Mouse (Mus musculus): ENCODE measurements around the gene Lekr1. TPM values are rescaled to one million over a fixed set of nuclear protein-coding genes. Genes with fewer than 3 reads are reported as not detected.

Lekr1 gene
- polyA plus RNA-seq, 1 experiment from 2014 or later, result 8.9 TPM

DNA sequence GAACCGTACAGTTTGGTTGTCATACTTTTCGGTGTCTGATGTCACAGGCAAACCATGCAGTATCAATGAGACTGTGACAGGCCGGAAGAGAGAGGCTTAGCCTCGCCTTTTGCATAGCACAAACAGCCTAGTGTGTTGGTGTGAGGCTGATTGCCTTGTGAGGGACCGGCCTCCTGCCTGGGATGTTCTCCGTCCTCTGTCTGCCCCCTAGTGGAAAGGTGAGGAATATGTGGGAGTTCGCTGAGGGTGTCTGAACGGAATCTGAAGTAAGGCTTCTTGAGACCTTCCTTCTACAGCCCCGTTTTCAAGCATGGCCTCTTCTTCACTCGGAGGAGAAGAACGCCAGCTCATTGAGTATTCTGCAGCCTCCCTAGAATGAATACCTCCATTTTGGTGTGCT is 197.3 kb downstream of the Lekr1 start:
- Histone ChIP-seq H3K27ac (no peak overlapping the region), H3K4me1 (peaks cover 29% of the 10 kb centered on the region), H3K9ac (0 out of 2 replicates have a peak overlapping the region, but pooled peaks have one; percentile 36), H3K27me3 (peaks cover 27% of the 10 kb centered on the region), H3K4me3 (no peak overlapping the region; the same call in 1 of the 2 replicates), H3K9me3 (no peaks in the 10 kb centered on the region), H3K4me2 (peak overlapping the region; percentile 43), H3K36me3 (no peaks in the 10 kb centered on the region)
- 1% methylated on average over 11 of the region's 11 CpGs for WGBS
- peak; percentile 66 for ATAC-seq (ENCODE audit: insufficient number of reproducible peaks, insufficient read depth, low FRiP score, low TSS enrichment, low read depth)

DNA sequence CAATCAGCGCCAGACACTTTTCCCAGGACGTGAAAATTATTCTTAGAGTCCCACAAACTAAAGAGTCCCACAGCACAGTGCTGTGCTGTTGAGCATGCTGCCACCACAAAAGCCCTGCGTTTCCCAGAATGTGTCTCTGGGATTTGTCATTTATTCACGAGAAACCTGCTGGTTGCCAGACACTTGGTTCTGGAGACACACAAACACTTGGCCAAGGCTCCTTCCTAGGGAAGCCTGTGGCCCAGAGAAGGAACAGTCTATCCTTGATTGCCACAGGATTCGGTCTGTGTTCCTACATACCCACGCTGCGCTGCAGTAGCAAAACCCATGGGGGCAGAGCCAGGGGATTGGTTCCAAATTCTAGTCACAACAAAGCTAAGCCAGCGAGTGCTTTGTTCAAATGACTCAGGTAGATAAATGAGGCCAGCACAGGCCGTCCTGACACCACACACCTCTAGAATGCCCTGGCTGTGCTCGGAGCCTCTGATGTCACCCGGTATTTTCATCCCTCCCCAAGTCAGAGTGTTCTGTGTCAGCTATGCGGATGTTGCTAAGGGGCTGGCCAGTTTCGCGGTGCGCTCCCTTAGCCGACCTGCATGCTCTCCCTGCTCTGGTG is 197.8 kb downstream of the Lekr1 start:
- Histone ChIP-seq H3K9me3 (no peaks in the 10 kb centered on the region), H3K4me3 (no peak overlapping the region; the same call in 1 of the 2 replicates), H3K27ac (no peak overlapping the region), H3K36me3 (no peaks in the 10 kb centered on the region), H3K9ac (0 out of 2 replicates have a peak overlapping the region, but pooled peaks have one; percentile 36), H3K4me1 (peaks cover 23% of the 10 kb centered on the region), H3K27me3 (peaks cover 25% of the 10 kb centered on the region), H3K4me2 (peak overlapping the region; percentile 43)
- WGBS, result 52% methylated on average over 16 of the region's 16 CpGs
- no peak for ATAC-seq (ENCODE audit: insufficient number of reproducible peaks, insufficient read depth, low FRiP score, low TSS enrichment, low read depth)

DNA sequence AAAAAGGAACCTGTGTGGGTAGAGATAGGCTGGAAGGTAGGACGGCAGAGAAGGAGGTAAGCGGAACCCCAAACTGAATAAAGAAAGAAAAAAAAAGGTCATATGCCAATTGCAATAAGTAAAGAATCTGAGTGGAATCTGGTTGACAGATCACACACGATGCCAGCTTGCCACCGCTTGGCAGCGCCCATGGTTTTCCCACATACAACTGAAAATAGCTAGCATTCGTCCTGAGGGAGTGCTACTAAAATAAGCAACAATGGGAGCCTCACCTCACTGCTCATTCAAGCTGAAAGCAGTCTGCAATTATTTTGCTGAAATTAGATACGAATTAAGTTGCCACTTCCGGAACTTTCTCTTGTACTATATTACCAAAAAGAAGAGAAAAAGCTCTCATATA is 202.9 kb downstream of the Lekr1 start:
- H3K4me3 ChIP-seq, result no peak overlapping the region
- peaks cover 16% of the 10 kb centered on the region for H3K4me1 ChIP-seq
- H3K36me3 ChIP-seq, result no peaks in the 10 kb centered on the region
- 87% methylated on average over 8 of the region's 8 CpGs for WGBS
- H3K4me2 ChIP-seq, result no peak overlapping the region
- H3K27ac ChIP-seq, result no peak overlapping the region
- peaks cover 10% of the 10 kb centered on the region for H3K27me3 ChIP-seq
- ATAC-seq (ENCODE audit: insufficient number of reproducible peaks, insufficient read depth, low FRiP score, low TSS enrichment, low read depth), result no peak
- no peaks in the 10 kb centered on the region for H3K9me3 ChIP-seq
- no peak overlapping the region for H3K9ac ChIP-seq

DNA sequence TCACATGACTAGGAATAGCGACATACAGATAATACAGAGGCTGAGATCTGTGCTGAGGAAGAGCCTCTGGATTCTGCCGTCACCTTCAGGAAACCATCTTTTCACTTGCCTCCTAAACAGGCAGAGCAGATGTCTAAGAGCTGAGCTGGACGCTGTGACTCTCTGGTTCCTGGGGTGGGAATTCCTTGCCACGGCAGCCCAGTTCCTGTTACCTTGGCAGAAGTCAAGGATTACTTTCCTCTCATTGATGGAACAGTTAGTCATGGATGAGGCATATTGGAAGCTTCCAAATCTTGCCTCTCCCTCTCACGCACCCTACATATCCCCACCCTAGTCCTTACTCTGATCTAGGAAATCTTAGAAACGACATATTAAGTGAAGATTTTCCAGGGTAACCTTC is 203.7 kb downstream of the Lekr1 start:
- Histone ChIP-seq H3K4me3 (no peak overlapping the region), H3K4me1 (peaks cover 13% of the 10 kb centered on the region), H3K27ac (no peak overlapping the region), H3K36me3 (no peaks in the 10 kb centered on the region), H3K4me2 (no peak overlapping the region), H3K27me3 (peaks cover 3% of the 10 kb centered on the region; the same call in 1 of the 2 replicates), H3K9ac (no peak overlapping the region), H3K9me3 (no peaks in the 10 kb centered on the region)
- no peak for ATAC-seq (ENCODE audit: insufficient number of reproducible peaks, insufficient read depth, low FRiP score, low TSS enrichment, low read depth)
- 73% methylated on average over 6 of the region's 6 CpGs for WGBS

DNA sequence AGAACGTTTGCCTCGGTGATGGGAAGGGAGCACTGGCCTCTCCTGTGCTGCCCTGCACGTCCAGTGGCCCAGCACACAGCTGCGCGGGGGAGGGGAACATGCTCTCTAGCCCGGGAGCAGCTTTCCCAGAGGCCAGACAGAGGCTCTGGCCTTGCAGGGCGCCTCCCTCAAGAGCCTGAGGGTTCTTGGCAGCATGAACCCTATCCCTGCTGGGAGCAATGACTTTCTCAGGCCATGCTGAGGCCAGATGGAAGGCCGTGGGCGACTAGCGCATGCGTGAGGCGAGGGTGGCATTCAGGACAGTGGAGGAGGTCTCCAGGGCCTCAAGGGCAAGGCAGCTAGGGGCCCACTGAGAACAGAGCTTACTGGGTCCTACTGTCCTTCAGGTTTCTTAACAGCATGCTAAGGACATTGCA is 205.2 kb downstream of the Lekr1 start:
- Histone ChIP-seq H3K36me3 (no peaks in the 10 kb centered on the region), H3K4me2 (0 out of 2 replicates have a peak overlapping the region, but pooled peaks have one; percentile 25), H3K9me3 (no peaks in the 10 kb centered on the region), H3K4me3 (no peak overlapping the region), H3K9ac (peak overlapping the region; percentile 11; the same call in 1 of the 2 replicates), H3K27me3 (no peaks in the 10 kb centered on the region), H3K27ac (no peak overlapping the region), H3K4me1 (peaks cover 13% of the 10 kb centered on the region)
- ATAC-seq (ENCODE audit: insufficient number of reproducible peaks, insufficient read depth, low FRiP score, low TSS enrichment, low read depth), result peak; percentile 62; the same call in 1 of the 2 replicates
- 13% methylated on average over 12 of the region's 12 CpGs for WGBS

DNA sequence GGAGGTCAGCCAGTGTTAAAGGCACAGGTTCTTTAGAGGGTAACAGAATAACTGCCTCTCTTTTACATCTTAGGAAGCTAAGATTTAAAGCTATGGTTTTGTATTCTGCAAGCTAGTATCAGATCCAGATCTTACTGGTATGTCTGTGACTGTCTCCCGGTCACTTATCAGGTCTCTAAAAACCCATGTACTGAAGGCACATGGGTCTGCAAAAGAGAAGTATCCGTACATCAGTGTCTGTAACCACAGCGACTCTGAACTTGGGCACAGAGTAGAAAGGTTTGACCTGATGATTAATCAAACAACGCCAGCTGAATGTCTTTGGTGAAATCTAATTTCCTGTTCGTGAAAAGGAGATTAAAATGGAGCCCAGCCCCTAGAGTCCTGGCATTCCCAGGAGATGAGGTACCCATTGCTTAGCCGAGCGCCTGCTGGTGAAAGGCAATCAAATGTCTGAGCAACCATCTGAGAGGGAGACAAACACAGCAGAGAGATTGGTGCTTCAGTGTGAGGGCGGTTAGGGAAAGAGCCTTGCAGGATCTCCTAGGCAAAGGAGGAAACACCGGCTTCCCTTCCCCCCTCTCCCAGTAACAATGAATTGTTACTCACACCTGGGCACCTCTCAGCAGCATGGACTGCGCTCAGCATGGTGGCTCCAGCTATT is 205.7 kb downstream of the Lekr1 start:
- Histone ChIP-seq H3K4me2 (no peak overlapping the region), H3K27me3 (no peaks in the 10 kb centered on the region), H3K9ac (peak overlapping the region; percentile 11; the same call in 1 of the 2 replicates), H3K9me3 (no peaks in the 10 kb centered on the region), H3K36me3 (no peaks in the 10 kb centered on the region), H3K27ac (no peak overlapping the region), H3K4me1 (peaks cover 13% of the 10 kb centered on the region), H3K4me3 (no peak overlapping the region)
- ATAC-seq (ENCODE audit: insufficient number of reproducible peaks, insufficient read depth, low FRiP score, low TSS enrichment, low read depth), result no peak
- WGBS, result 44% methylated on average over 10 of the region's 10 CpGs

DNA sequence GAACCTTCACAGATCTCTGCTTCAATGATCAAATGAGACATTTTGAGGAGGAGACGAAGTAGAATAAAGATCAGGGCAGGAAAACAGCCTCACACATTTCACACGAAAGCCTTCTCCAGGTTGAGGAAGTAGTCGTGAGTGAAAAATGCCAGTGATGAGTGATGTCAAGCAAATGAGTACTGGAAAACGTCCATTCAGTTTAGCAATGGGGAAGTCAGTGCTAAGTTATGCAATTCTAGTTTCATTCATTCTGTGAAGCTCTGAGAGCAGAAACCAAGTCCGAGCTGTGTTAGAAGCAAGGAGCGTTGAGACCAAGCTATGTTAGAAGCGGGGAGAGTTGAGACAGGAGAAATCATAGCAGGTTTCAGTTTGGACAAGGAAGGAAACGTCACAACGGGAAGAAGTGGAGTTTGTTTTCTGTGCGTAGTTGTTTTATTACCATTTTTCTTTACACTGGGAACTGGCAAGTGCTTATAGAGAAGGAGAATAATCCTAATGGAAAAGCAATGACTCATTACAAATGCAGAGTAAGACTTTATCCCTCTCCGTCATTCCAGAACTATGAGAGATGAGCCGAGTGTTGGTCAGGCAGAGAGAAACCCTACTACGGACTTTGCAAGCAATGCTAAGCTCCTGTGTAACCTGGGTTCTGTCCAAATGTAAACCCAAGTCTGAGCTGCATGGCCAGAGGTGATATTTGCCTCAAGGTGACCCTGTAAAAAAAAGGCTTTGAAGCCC is 207.2 kb downstream of the Lekr1 start:
- no peak for ATAC-seq (ENCODE audit: insufficient number of reproducible peaks, insufficient read depth, low FRiP score, low TSS enrichment, low read depth)
- no peak overlapping the region for H3K4me3 ChIP-seq
- no peaks in the 10 kb centered on the region for H3K27me3 ChIP-seq
- H3K36me3 ChIP-seq, result no peaks in the 10 kb centered on the region
- H3K4me1 ChIP-seq, result peaks cover 13% of the 10 kb centered on the region
- 80% methylated on average over 13 of the region's 13 CpGs for WGBS
- no peak overlapping the region for H3K27ac ChIP-seq
- H3K9ac ChIP-seq, result no peak overlapping the region
- no peaks in the 10 kb centered on the region for H3K9me3 ChIP-seq
- no peak overlapping the region for H3K4me2 ChIP-seq

Small RNA genes within 50 kb of the gene (microRNA-seq; reads per million reads assigned to microRNA genes)
- gene Mir8120, result not detected

Other genes with a start within 250 kb of the Lekr1 start
- 34.5 and 38.6 TPM in 2 replicates for gene Tiparp, start 137.8 kb upstream of the Lekr1 start, polyA plus RNA-seq (2015; fragmentation: Nextera tagmentation; extraction: Ambion mirVana)

Data from embryonic facial prominence, embryonic 13.5 days (tissue).